Mouse (Mus musculus): ENCODE measurements around the gene Bmi1. TPM values are rescaled to one million over a fixed set of nuclear protein-coding genes. Genes with fewer than 3 reads are reported as not detected.

The Bmi1 gene
- polyA plus RNA-seq, 1 experiment from 2014 or later: 29.0 TPM

- ATAC-seq (replicated peaks; ENCODE audit: low FRiP score, low read depth) (peak; percentile 94), DNase-seq (ENCODE audit: low spot score) (peak; percentile 94)
- H3K4me3 ChIP-seq (replicated peaks; ENCODE audit: low read depth, low read length): peak within 1 kb of the TSS; percentile 89
- TF ChIP-seq CTCF (IDR thresholded peaks at IDR 0.05; ENCODE audit: low read depth): no peak
- H3K4me1 ChIP-seq (replicated peaks; ENCODE audit: insufficient read depth, low read length): no peaks in the 10 kb centered on the region
- H3K9ac ChIP-seq (ENCODE audit: low read depth, low read length): peak within 1 kb of the TSS; percentile 99
- H3K27me3 ChIP-seq (ENCODE audit: insufficient read depth, low read length): no peaks in the 10 kb centered on the region
- H3K27ac ChIP-seq: peak within 1 kb of the TSS; percentile 99
- under 1% methylated on average over 81 of the region's 91 CpGs for whole genome bisulfite sequencing
- H3K4me2 ChIP-seq (ENCODE audit: low read length): peak within 1 kb of the TSS; percentile 69
- H3K36me3 ChIP-seq (ENCODE audit: insufficient read depth, low read length): no peaks in the 10 kb centered on the region
- no peaks in the 10 kb centered on the region for H3K9me3 ChIP-seq (replicated peaks; ENCODE audit: low read length)
Measured at GRCm38 (mm10) chr2:18672133-18672765, 4.6 kb upstream of the Bmi1 start, which contains the start of gene Commd3. Gene Commd3 (plus strand): TSS chr2:18672384.

GRCm38 (mm10) chr2:18672766-18673164, 4.1 kb upstream of the Bmi1 start:
- Histone ChIP-seq H3K4me1 (replicated peaks; ENCODE audit: insufficient read depth, low read length) (no peaks in the 10 kb centered on the region), H3K4me2 (ENCODE audit: low read length) (peak overlapping the region; percentile 69), H3K9me3 (replicated peaks; ENCODE audit: low read length) (no peaks in the 10 kb centered on the region), H3K27me3 (ENCODE audit: insufficient read depth, low read length) (no peaks in the 10 kb centered on the region), H3K27ac (peak overlapping the region; percentile 99), H3K9ac (ENCODE audit: low read depth, low read length) (peak overlapping the region; percentile 99), H3K36me3 (ENCODE audit: insufficient read depth, low read length) (no peaks in the 10 kb centered on the region), H3K4me3 (replicated peaks; ENCODE audit: low read depth, low read length) (peak overlapping the region; percentile 89)
- TF ChIP-seq CTCF (IDR thresholded peaks at IDR 0.05; ENCODE audit: low read depth): no peak
- ATAC-seq (replicated peaks; ENCODE audit: low FRiP score, low read depth) (no peak), DNase-seq (ENCODE audit: low spot score) (peak; percentile 62)
- under 1% methylated on average over 11 of the region's 11 CpGs for WGBS

GRCm38 (mm10) chr2:18673766-18674165, 3.1 kb upstream of the Bmi1 start:
- no peak for TF ChIP-seq CTCF (IDR thresholded peaks at IDR 0.05; ENCODE audit: low read depth)
- Histone ChIP-seq H3K9ac (ENCODE audit: low read depth, low read length) (no peak overlapping the region), H3K4me3 (replicated peaks; ENCODE audit: low read depth, low read length) (no peak overlapping the region), H3K4me2 (ENCODE audit: low read length) (0 out of 2 replicates have a peak overlapping the region, but pooled peaks have one; percentile 69), H3K9me3 (replicated peaks; ENCODE audit: low read length) (no peaks in the 10 kb centered on the region), H3K4me1 (replicated peaks; ENCODE audit: insufficient read depth, low read length) (no peaks in the 10 kb centered on the region), H3K27ac (no peak overlapping the region), H3K36me3 (ENCODE audit: insufficient read depth, low read length) (no peaks in the 10 kb centered on the region), H3K27me3 (ENCODE audit: insufficient read depth, low read length) (no peaks in the 10 kb centered on the region)
- DNase-seq (ENCODE audit: low spot score) (no peak), ATAC-seq (replicated peaks; ENCODE audit: low FRiP score, low read depth) (no peak)
- WGBS: 52% methylated on average over 4 of the region's 4 CpGs

DNA sequence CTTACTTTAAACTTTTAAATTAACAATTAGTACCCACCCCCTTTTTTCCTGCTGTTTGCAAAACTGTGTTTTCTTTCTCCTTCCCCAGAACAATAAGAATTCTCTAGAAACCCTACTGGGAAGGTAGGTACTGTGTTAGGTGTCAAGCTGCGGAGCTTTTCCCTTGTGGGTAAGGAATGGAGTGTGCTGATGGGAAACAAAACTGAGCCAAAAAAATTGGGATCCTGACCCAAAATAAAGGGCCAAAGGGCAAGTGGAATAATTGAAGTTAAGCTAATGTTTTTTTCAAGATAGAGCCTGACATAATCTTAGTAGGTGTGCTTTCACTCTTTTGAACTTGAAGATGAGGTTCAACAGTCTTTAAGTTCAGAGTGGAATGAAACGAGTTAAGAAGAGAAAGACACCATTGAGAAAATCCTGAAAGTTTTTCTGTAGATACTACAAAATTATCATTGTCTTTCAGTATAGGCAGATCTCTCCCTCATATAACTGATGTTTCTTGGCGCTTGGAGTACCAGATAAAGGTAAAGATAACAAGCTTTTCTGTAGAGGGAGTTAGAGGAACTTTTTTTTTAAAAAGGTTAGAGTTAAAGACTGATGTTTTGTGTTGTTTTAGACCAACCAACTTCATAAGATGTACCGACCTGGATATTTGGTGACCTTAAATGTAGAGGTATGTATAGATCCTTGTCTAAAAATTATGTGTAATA, 2.5 kb upstream of the Bmi1 start:
- H3K27ac ChIP-seq: no peak overlapping the region
- H3K9me3 ChIP-seq (replicated peaks; ENCODE audit: low read length): no peaks in the 10 kb centered on the region
- WGBS: 83% methylated on average over 4 of the region's 4 CpGs
- no peaks in the 10 kb centered on the region for H3K27me3 ChIP-seq (ENCODE audit: insufficient read depth, low read length)
- no peaks in the 10 kb centered on the region for H3K4me1 ChIP-seq (replicated peaks; ENCODE audit: insufficient read depth, low read length)
- ATAC-seq (replicated peaks; ENCODE audit: low FRiP score, low read depth) (no peak), DNase-seq (ENCODE audit: low spot score) (no peak)
- H3K4me2 ChIP-seq (ENCODE audit: low read length): 0 out of 2 replicates have a peak overlapping the region, but pooled peaks have one; percentile 69
- H3K9ac ChIP-seq (ENCODE audit: low read depth, low read length): no peak overlapping the region
- H3K36me3 ChIP-seq (ENCODE audit: insufficient read depth, low read length): no peaks in the 10 kb centered on the region
- no peak for TF ChIP-seq CTCF (IDR thresholded peaks at IDR 0.05; ENCODE audit: low read depth)
- H3K4me3 ChIP-seq (replicated peaks; ENCODE audit: low read depth, low read length): no peak overlapping the region

GRCm38 (mm10) chr2:18675681-18676456, 949 bp upstream of the Bmi1 start:
- 0 out of 2 replicates have a peak, but pooled peaks cover 4% of the 10 kb centered on the region for H3K4me1 ChIP-seq (replicated peaks; ENCODE audit: insufficient read depth, low read length)
- H3K9ac ChIP-seq (ENCODE audit: low read depth, low read length): peak overlapping the region; percentile 97
- H3K4me3 ChIP-seq (replicated peaks; ENCODE audit: low read depth, low read length): peak overlapping the region; percentile 94
- H3K36me3 ChIP-seq (ENCODE audit: insufficient read depth, low read length): no peaks in the 10 kb centered on the region
- H3K9me3 ChIP-seq (replicated peaks; ENCODE audit: low read length): no peaks in the 10 kb centered on the region
- peak overlapping the region; percentile 90 for H3K4me2 ChIP-seq (ENCODE audit: low read length)
- no peak for TF ChIP-seq CTCF (IDR thresholded peaks at IDR 0.05; ENCODE audit: low read depth)
- ATAC-seq (replicated peaks; ENCODE audit: low FRiP score, low read depth): no peak
- peak overlapping the region; percentile 96 for H3K27ac ChIP-seq
- peaks cover 5% of the 10 kb centered on the region; the same call in 1 of the 2 replicates for H3K27me3 ChIP-seq (ENCODE audit: insufficient read depth, low read length)
- DNase-seq (ENCODE audit: low spot score): no peak
- WGBS: 17% methylated on average over 42 of the region's 42 CpGs

GRCm38 (mm10) chr2:18676457-18676935, 322 bp upstream of the Bmi1 start:
- no peaks in the 10 kb centered on the region for H3K36me3 ChIP-seq (ENCODE audit: insufficient read depth, low read length)
- H3K4me2 ChIP-seq (ENCODE audit: low read length): peak overlapping the region; percentile 90
- peaks cover 5% of the 10 kb centered on the region; the same call in 1 of the 2 replicates for H3K27me3 ChIP-seq (ENCODE audit: insufficient read depth, low read length)
- no peak for TF ChIP-seq CTCF (IDR thresholded peaks at IDR 0.05; ENCODE audit: low read depth)
- no peaks in the 10 kb centered on the region for H3K9me3 ChIP-seq (replicated peaks; ENCODE audit: low read length)
- H3K4me3 ChIP-seq (replicated peaks; ENCODE audit: low read depth, low read length): peak overlapping the region; percentile 94
- H3K4me1 ChIP-seq (replicated peaks; ENCODE audit: insufficient read depth, low read length): 0 out of 2 replicates have a peak, but pooled peaks cover 4% of the 10 kb centered on the region
- peak overlapping the region; percentile 97 for H3K9ac ChIP-seq (ENCODE audit: low read depth, low read length)
- DNase-seq (ENCODE audit: low spot score): peak; percentile 93
- peak; percentile 87 for ATAC-seq (replicated peaks; ENCODE audit: low FRiP score, low read depth)
- 0% methylated on average over 14 of the region's 64 CpGs for WGBS
- H3K27ac ChIP-seq: peak overlapping the region; percentile 96
